Mouse (Mus musculus): ENCODE measurements around the gene Gpr146.

DNA sequence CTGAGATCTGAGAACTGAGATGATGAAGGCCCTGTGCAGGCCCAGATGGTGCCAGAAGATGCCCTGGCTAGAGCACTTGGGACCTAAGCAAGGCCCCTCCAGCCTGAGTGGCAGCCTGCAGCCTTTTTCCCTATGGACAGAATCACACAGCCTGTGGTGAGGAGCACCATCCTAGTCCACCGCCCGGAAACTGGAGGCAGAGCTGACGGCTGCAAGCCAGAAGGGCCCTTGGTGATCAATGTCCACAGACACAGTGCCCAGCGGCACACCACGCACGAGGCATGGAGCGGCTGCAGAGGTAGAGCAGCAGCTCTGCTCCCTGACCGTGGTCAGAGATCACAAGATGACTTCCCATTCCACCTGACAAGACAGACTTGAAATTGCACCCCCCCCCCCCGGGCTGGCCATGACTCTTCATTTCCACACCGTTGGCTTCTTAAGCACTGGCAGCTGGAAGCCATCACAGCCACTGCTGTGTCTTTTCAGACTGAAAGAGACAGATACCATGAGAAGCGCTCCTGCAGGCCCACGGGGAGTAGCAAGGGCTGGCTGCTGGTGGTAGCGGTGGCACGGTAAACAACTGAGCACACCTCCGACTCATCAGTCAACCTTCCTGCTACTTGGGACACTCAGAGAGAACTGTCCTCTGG is 34.3 kb downstream of the Gpr146 start:
- no peak for TF ChIP-seq CTCF (IDR thresholded peaks at IDR 0.05; ENCODE audit: low read depth, low read length)
- TF ChIP-seq POLR2A (IDR thresholded peaks at IDR 0.05; ENCODE audit: borderline replicate concordance, low read depth, low read length), result no peak

All from bone marrow macrophage, adult 2 months (primary cell).